Mouse (Mus musculus): ENCODE results near the gene Myb.

Myb gene

GRCm38 (mm10) chr10:21076731-21077130, 84.1 kb downstream of the Myb start:
- DNase-seq, result no peak

GRCm38 (mm10) chr10:21076137-21076536, 84.6 kb downstream of the Myb start:
- no peak for DNase-seq
